Mouse (Mus musculus) cerebellum, adult 18-20 months (tissue): ENCODE measurements around the gene Atp2c2.

Experiments used
- DNase-seq, 2 experiments: peaks; one replicate each; pipeline ENCODE4 v3.0.0; 2021

The Atp2c2 gene

DNA sequence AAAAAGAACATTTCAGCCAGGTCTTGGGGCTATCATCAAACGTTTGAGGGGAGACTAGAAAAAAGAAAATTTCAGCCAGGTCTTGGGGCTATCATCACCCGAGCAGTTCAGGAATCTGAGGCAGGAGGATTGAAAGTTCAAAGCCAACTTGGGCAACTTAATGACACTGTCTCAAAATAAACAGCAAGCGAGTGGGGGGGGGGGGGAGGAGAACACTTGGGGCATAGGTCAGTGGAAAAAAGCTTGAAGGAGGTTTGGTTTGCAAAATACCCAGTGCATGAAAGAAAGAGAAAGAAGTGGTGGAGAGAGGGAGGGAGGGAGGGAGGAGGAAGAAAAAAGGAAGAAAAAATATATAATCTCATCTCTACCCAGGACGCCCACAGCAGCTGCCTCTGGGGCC is 87.5 kb downstream of the Atp2c2 start:
- DNase-seq, result no peak

DNA sequence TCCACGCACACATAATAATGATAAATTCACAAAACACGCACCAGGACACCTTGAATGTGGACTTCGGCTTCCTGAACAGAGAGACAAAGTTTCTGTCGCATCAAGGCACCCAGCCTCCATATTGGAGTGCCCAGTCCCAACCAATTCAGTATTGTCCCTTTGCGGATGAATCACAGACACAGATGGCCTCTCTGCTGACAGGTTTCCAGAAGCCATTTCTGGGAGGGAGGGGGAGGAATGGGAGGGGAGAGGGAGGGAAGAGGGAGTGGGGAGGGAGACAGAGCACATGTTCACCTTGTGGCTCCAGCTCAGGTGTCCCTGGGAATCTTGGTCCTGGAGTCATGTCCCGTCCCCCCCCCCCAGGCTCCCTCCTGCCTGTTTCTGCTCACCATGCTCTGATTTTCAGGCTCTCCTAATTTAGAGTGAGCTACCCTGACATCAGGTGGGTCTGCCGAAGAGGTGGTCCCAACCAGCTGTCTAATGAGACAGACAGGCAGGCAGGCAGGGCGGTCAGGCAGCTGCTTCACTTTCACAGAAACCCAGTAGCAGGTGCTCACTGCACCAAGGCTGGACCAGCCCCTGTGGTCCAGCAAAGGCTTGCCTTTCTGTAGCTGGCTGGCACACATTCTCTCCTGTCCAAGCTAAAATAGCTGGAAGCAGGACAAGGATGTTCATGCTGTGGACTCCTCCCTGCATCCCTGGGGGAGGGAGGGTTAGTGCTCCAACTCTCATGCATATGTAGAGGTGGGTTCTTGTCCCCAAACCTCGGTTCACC is 89.0 kb downstream of the Atp2c2 start:
- peak; percentile 56 to 69 for DNase-seq

DNA sequence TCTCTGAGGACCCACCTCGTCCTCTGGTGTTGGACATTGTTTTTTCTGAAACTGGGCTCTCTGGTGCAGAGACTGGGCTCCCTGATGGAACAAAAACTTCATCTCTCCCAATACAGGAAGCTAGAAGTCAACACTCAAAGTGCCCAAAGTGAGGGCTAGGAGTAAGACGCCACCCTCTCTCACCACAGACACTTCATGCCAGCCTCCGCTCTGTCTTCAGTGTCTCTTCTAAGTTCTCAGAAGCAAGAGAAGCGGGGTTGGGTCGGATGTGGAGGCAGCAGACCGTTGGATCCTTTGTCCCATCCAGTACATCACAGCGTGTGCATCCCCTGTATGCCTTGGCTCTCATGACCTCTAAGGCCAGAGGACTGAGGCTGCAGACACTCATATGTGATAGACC is 89.8 kb downstream of the Atp2c2 start:
- no peak for DNase-seq

DNA sequence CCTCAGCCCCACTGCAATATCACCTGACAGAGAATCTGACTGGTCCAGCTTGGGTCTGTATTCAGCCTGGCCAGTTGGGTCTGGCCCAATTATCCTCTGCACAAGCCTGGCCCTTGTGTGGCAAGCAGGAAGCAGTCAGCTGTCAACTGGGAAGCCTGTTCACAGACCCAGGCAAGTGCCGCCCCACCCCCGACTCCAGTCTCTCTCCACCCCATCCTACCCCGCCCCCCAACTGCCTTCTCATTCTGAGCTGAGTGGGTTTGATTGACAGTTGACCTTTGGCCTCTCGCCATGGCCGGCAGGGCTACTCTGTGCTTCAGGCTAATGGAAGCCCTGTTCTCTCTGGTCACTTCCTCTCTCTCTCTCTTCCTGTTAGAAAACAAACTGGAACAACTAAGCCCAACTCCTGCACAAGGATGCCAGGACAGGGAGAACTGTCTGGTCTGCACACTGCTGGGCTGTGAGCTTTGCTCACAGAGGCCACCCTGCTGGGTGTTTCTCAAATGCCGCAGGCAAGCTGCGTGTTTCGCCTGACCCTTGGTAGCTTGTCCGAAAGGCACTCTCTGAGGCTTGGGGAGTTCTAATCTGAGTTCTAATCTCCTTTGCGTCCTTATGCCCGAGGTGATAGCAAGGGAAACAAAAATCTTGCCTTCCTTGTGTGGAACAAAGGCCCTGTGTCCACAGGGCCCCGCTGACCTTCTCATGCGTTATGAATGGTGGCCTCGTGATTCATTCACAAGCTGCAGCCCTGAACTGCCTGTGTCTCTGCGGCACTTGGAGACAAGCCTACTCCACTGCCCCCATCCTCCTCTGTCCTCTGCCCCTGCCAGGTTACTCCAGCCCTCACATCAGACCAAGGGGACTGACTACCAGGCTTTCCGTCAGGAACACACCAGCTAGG is 92.2 kb downstream of the Atp2c2 start:
- peak in 1 of 2 experiments; percentile 48 for DNase-seq

DNA sequence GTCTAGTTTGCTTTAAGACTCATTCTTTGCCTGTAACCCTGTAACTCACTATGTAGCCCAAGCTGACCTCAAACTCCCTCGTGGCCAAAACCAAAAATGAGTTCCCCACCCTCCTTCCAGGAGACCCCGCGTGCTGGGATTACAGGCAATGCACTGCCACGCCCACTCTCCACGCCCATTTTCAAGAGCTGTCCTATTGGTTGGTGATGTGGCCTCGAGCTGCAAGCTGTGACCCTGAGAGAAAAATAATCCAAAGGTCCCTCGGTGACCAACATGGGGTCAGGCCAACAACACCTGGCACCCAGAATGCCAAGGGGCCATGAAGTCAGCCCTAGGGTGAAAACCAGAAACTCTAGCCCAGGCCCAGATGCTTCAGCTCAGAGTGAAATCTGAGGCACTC is 94.9 kb downstream of the Atp2c2 start:
- no peak for DNase-seq

DNA sequence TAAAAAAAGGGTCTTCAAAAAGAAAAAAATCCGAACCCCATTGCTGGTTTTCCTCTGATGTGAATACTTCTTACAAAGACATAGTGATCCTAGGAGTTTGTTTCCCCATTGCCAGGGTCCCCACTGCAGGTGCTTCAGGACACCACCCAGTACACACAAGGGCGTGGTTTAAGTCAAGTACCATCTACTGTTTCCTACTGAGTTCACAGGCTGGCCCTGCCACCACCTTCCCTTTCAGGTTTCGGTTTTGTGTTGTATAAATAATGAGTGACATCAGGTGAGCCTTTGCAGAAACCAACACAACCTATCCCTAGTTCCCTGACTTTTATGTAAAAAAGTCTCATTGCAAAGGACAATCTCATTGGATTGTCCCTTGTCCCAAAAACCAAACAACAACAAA is 95.8 kb downstream of the Atp2c2 start:
- no peak for DNase-seq

DNA sequence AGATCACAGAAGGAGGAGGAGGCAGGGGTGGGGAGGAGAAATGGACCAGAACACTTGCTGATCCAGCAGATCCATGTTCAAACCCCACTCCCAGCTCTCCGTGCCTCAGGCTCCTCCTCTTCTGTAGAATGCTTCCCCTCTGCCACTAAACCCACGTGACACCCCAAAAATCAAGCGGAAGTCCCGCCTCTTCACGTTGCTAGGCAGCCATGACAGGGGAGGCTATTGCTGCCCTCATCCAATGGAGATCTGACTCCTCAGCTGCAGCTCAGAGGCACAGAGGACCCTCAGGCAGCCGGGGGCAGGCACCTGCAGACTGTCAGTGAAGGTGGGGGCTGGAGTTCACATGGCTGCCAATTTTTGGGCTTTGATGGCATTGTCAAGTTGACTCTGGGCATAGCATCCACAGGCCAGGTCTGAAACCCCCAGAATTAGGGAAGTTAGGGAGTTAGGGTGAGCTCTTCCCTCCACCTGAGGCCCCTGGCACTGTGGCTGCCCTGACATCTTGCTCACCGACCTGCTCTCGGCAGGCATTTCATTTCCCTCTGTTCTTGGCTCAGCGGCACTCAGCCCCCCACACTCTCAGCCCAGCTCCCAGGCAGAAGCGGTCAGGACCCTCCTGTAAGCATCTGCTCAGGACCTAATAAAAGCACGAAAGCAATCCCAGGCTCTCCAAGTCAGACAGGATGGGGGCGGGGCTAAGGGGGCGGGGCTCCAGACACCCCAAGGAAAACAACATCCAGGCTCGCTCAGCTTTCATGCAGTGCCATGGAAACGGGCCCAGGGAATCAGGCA is 98.6 kb downstream of the Atp2c2 start:
- no peak for DNase-seq

DNA sequence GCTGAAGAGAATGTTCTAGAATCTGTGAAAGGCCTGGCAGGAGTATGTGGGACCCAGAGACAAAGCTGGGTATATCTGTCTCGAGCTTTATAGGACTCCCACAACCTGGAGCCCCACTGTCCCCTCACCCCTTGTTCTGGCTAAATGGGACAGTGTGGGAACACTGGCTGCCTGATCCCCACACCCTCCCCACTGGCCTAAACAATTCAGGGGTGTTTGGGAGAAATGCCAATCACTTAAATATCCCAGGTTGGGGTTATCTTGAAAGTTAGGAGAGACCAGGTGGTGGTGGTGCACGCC is 99.1 kb downstream of the Atp2c2 start:
- DNase-seq, result no peak

DNA sequence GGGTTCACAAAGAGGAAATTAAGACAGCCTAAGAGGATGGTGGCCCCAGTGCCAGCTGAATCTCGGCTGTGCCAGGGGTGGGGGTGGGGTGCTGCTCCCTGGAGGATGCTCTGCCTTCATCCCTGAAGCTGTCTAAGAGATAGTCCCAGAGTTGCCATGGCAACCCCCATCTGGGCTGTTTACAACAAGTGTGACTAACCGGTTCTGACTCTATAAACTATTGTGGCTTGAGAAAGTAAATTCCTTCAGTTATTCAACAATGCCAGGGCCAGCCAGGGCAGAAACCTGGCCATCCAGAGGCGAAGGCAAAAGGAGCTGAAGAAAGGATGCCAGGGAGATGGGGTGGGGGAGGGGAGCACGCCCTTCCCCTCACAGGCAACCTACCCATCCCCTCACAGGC is 101.4 kb downstream of the Atp2c2 start:
- DNase-seq, result no peak

DNA sequence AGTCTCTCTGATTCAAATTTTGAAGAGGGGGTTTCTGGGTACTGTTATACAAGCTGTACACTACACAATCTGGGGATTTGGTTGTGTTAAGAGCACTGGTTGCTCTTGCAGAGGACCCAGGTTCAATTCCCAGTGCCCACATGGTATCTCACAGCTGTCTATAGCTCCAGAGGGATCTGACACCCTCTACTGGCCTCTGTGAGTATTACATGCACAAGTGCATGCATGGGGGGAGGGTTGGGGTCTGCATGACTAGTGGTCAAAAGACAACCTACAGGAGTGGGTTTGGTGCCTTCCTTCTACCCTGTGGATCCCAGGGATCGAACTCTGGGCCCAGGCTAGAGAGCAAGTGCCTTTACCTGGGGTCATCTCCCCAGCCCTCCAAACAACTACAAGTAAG is 102.8 kb downstream of the Atp2c2 start:
- DNase-seq, result no peak

DNA sequence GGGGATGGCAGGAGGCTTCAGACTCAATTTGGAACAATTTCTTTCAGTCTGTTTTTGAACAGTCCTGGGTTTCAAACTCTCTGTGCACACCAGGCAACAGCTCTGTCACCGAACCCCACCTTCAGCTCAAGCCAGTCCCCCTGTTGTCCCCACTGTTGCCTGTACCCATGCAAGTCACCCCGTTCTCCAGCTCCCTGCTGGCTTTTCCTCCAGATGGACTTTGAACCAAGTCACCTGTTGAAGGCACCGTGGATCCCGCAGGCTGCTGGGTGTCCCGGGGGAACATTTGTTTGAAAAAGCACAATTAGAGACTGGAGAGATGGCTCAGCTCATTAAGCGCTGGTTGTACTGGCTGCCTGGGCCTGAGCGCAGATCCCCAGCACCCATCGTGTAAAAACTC is 105.5 kb downstream of the Atp2c2 start:
- DNase-seq, result no peak

DNA sequence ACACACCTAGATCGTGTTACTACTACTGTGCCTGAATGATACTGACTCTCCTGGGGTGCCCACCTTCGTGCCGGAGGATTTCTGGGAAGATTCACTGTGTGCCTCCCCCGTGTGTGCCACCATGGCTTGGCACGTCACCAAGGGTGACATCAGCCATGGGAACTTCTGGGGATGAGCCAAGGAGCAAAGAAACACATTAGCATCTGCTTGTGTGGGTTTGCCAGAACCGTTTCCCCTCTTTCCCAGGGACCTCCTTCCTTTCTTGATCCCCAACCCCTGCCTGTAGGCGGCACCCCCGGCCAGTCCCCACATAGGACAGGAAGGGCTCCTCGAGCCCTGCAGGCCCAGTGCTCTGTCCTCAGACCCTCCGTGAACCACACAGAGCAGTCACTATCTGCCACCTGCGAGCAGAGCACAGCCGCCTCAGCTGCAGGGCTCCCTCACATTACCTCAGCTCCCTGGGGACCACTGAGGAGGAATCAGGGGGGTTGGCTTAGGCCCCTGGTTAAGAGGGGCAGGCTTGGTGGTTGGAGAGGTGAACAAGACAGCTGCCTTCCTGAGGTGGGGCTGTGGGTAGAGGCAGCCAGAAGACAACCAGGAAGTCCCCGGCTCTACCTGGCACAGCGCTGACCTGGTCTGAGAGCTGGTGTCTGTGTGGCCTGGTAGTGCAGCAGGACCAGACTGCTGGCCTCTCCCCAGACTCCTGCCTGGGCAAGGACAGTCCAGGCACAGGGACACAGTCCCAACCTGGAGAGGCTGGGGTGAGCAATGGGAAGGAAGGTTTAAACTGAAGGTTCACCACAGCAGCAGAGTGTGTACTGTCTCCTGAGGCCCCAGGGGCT is 106.8 kb downstream of the Atp2c2 start:
- DNase-seq, result peak; percentile 67 to 79
